Mouse (Mus musculus) ES-E14 (cell line): ENCODE measurements around the gene Pcx.

Experiments used
- CHD2 ChIP-seq: IDR thresholded peaks from 2 replicates; pipeline ENCODE4 v1.6.1; 2014; ENCODE audit warnings: mild to moderate bottlenecking, low read depth, low read length, inconsistent platforms
- ZC3H11A ChIP-seq: IDR thresholded peaks from 2 replicates; pipeline ENCODE4 v1.6.1; 2012; ENCODE audit warnings: low read depth, mild to moderate bottlenecking, inconsistent platforms, low read length, borderline replicate concordance
- ZNF384 ChIP-seq: IDR thresholded peaks from 2 replicates; pipeline ENCODE4 v1.6.1; 2012; ENCODE audit warnings: low read depth, low read length, inconsistent platforms

DNA sequence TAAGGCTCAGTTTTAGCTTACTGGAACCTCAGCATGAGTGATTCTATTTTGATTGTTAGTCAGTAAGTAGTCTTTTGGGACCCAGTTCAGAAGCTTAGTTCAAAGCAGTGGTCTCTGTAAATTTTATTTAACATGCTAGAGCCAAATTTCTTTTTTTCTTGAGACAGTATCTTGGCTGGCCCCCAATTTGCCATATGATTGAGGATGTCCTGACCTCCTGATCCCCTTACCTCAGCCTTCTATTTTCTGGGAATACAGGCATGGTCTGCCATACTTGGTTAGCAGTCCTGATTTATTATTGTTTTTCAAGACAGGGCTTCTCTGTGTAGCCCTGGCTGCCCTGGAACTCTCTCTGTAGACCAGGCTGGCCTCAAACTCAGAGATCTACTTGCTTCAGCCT, 25.6 kb downstream of the Pcx start:
- TF ChIP-seq ZC3H11A (no peak), CHD2 (no peak), ZNF384 (no peak)
